Mouse (Mus musculus) c-Kit-positive CD71-positive TER-119-negative erythroid progenitor cells, embryonic 14.5 days (primary cell): Measurements from ENCODE around the gene Samd4.
A peak's percentile ranks its signal among the peaks of the same experiment; 100 is the strongest.

Source experiments
- DNase-seq: peaks from one replicate; pipeline ENCODE4 v3.0.0-alpha.2; 2013; ENCODE audit warnings: low read depth

The Samd4 gene

DNA sequence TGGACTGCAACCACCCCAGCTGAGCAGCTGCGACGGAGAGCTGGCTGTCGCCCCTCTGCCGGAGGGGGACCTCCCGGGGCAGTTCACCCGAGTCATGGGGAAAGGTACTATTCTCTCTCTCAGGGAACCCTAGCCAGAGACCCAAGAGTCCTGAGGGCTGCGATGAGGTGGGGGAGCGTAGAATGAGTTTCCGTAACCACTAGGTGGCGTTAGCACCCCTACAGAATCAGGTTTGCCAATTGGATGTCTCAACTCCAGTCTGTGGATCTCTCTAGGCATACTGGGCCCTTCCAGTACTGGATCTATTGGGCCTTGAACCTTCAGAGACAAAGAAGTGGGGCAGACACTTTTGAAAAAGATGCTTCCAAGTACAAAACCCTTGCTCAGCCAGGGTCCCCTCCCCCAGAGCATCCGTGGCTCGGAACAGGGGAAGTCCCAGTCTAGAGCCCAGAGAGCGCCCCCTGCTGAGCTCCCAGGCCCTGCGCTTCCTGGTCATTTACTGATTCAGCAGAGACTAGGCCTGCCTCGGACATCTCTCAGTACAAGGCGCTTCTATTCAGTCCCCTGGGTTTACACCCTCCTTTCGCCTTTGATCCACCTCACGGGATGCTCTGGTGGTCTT lies 191.5 kb downstream of the Samd4 start:
- no peak for DNase-seq

DNA sequence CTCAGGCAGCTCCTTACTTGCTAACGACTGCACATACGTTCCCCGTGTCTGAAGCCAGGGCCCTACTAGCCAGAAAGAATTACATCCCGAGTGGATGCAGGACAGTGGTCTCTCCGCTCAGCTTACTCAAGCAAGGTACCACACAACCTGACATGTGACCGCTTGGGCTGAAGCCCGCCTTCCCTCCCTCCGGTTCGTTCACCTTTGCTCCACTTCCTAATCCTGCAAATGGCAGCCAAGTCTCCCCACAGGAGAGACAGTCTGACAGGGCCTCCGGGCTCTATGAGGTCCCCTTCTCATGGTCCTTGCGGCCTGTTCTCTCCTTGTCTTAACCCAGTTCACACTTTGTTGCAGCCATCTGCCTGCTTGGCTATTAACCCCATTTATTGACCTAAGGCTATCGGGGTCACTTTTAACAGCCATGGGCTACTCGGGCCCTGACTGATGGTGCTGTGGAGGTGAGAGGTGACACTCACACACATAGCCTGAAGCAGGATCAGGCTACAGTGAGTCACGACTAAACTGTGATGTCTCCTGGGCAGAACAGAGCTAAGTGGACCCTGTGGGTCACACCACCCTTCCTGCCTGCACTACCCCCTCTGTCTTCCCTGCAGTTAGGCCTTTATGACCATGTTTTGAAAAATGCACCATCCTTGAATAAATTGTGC lies 192.5 kb downstream of the Samd4 start:
- DNase-seq: no peak

DNA sequence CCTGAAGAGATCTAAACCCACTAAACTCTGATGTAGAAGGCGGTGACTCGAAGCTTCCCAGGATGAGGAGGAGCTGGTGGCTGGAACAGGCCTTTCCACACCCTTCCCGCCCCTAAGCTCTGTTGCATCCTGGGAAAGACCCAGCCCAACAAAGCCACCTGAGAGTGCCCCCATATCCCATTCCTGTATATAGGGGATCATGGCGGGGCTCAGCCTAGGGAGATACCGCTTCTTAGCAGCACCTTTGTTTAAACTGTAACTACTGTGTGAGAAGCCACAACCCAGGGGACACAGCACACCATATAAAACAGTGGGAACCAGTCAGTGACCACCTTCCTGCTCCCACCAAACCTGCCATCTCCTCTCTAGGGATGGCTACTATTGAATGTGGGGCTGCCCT lies 193.2 kb downstream of the Samd4 start:
- no peak for DNase-seq

DNA sequence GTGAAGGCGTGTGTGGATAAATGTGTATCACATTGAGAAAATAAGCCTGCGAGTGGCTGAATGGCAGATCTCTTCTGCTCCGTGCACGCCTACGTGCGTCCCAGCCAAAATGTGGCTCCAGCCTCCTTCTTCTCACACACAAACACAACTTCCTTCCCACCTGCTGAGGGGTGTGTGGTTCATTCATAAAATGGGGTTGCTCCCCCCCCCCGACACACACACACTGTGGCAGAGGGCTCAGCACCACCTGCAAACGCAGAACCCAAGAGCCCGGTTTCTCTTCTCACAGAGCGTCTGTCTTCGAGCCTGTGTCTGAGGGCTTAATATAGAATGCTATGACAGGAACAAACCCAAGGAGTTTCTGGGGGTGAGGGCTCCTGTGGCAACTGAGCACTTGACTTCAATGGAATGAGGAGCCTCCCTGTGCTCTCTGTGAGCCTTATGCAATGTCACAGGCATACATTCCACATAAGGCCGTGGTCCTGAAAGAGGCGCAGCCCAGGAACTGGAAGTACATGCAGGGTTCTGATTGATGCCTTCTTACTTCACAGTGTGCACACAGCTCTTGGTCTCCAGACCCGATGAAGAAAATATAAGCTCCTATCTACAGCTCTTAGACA lies 194.4 kb downstream of the Samd4 start:
- DNase-seq: no peak

DNA sequence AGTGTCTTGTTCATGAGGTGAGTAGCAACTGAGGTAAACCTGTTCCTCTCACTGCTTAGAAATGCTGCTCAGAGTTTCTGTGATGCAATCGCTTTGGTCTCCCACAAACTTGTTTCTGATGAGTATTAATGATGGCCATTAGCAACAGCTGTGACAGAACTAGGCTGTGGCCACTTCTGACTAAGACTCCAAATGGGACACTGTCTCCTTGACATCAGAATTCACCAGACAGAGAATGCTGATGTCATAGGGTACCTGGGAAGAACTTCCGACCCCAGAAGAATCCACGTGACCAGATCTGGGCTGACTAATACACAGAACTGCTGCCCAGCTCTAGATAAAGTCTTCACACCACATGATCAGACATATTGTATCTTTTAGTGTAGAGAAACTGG lies 194.9 kb downstream of the Samd4 start:
- DNase-seq: no peak

DNA sequence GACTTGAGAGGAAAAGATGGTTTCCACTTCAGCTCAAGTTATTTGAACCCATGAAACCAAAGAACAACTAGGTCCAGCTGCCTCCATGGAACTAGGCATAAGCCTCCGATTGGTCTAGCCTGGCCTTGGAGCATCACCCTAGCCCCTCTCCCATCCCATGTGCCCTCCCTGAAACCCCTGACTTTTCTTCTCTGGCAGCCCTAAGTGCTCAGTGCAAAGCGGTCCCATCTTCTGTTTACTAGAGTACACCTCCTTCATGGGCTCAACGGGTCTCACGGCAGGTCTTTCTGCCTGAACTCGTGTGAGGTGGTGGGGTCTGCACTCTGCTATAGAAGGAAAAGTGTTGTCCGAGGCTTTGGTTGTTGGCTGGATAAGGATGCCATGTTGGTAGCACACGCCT lies 197.3 kb downstream of the Samd4 start:
- no peak for DNase-seq

DNA sequence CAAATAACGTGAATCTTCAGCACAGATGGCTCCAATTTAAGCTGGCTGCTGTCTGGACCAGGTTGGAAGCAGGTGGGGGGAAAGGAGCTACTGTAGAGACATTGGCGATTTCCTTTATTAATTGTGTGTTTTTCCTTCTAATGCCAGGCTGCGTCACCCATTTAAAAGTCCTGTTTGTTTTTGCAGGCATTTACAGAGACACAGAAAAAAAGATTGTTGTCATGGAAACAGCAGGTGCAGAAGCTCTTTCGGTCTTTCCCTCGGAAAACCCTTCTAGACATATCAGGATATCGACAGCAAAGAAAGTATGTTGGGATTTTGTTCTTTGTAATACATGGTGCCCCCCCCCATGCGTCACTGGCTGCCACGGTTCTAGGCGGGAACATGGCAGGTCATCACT lies 200.7 kb downstream of the Samd4 start:
- DNase-seq: no peak

DNA sequence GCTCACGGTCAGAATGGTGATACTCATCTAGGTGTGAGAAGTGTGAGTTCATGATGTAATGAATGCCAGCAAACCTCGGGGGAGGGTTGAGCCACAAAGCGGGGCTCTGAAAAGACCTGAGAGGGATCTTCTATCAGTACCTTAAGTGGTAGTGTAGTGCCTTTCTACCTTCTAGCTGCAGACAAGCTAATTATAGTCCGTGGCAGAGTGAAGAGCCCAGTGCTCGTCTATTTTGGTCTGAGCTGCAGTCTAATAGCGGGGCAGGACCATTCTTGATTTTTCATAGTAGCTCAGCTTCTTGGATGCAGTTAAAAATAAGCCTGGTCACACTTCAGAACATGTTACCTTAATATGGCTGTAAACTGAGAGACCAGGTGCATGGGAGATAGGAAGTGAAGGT lies 201.2 kb downstream of the Samd4 start:
- no peak for DNase-seq

DNA sequence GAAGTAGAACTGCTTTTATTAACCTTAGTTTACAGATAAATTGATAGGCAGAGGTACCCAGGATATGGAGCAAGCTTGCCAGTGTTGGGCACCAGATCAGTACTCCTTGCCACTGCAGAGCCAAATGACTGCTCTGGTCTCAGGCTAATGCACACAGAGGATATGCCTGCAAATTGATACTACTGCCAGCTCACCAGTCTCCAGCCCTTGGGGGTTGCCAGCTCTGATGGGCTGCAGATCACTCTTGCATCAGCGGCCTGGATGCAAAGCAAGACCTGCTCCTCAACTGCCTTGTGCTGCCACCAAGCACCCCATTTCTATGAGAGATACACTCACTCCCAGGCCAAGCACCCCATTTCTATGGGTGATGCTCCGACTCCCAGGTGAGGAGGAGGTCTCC lies 202.0 kb downstream of the Samd4 start:
- DNase-seq: no peak

DNA sequence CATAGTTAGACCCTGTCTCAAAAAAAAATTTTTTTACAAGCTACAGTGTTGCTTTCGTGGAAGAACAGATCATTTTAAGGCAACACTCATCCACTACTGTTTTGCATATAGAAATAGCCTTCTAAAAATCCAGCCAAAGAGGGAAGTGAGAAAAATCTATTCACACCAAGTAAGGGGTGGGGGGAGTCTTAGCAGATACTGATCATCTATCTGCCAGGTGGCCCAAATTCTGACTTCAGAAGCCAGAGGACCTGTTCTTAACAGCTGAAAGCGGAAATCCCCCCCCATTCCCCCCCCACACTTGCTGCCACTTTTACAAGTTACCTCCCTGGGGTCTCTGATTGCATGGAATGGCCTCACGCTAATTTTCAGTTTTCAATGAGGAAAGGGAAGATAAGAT lies 203.5 kb downstream of the Samd4 start:
- DNase-seq: no peak

DNA sequence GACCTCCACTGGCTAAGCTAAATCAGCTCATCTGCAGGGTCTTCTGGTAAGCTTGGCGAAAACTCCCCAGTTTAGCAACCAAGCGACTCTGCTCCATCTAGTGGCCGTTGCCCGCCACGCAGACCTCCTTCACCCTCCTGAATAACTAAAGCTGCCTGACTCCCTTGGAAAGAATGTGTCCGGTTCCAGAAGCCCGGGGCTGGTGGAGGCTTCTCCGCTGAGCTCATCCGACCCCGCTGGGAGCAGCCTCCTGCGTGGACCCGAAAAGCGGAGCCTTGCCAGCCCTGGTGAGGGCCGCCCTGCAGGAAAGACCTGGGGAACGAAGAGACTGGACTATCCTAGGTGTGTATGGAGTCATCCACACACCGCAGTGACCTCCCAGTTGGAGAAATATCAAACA lies 204.1 kb downstream of the Samd4 start:
- peak; percentile 46 for DNase-seq

DNA sequence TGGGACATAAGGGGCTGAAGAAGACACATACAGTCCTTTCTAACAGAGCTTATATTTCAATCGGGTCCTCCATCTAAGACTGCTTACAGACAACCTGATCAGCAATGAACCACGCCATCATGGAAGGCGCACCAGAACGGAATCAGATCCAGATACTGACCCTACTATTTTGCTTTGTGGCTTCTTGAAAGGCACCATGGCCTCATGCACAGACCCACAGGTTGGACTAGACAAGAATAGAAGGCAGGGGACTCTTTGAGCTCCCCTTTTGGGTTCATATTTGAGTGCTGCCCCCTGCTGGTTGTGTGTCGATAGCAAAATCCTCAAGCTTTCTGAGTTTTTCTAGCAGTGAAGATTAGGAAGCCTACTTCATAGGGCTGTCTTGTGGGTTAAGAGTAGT lies 204.5 kb downstream of the Samd4 start:
- DNase-seq: peak; percentile 72

DNA sequence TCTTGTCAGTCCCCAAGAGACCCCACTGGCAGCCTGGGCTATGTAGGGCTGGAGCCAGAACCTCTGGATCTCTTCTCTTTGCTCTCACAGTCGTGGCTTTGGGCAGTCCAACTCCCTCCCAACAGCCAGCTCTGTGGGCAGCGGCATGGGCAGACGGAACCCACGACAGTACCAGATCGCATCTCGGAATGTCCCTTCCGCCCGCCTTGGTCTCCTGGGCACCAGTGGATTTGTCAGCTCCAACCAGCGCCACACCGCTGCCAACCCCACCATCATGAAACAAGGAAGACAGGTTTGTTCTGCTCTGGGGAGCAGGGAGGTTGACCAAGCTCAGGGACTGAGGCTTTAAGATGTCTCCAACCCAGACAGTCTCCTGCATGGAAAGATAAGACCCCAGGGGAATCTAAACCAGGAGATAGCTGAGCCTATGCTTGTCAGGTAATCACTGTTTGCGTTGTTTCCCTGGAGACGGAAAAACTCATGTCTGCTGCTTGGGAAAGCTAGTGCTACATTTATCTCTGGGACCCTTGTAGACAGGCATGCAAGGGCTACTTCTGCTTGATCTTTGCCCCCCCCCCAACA lies 205.1 kb downstream of the Samd4 start:
- DNase-seq: no peak

DNA sequence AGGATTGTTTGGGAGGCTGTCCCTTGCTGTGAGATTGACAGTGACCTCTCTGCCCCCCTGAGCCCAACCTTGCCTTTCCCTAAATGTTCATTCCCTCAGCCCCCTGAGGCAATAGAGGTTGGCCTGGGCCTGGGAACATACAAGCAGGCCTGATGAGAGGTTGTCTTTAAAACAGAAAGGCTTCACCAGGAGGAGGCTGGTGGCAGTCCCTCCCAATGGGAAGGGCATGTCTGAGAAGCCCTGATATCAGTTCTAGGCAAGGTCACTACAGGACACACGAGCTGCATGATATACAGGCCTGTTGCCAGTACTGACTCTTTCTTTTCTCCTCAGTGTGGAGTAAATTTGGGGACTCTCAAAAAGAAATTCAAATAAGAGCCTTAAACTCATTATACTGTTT lies 205.7 kb downstream of the Samd4 start:
- DNase-seq: no peak

DNA sequence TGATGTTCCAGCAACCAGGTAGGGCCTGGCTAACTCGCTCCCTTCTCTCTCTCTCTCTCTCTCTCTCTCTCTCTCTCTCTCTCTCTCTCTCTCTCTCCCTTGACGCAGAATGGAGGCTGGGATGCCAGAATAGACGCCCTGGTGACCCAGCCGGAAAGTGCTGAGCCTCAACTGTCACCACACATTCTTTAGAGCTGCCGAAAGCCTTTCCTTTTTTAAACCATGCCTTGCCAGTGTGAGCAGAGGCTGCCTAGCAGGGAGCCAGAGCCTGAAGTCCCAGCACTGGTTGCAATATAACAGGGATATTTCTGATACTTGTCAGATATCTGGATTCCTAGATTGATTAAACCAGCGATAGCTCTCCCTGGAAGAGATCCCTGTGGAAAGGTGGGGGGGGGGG lies 206.5 kb downstream of the Samd4 start:
- no peak for DNase-seq

DNA sequence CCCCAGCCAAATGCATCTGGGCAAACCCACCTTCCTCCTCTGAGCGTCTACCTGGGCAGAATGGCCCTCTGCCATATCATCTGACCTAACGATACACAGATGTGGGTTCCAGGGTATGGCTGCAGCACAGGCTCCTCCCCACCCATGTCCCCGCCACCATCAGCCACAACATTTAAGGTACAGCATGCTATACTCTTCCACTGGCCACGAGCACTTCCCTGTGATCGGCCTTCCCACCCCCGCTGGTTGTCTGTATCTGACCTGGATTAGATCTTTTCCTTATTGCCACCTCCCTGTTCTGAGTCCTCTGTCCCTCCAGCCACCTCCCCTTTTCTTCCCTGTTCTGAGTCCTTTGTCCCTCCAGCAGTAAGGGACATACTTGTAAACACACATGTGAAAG lies 209.3 kb downstream of the Samd4 start:
- DNase-seq: no peak

DNA sequence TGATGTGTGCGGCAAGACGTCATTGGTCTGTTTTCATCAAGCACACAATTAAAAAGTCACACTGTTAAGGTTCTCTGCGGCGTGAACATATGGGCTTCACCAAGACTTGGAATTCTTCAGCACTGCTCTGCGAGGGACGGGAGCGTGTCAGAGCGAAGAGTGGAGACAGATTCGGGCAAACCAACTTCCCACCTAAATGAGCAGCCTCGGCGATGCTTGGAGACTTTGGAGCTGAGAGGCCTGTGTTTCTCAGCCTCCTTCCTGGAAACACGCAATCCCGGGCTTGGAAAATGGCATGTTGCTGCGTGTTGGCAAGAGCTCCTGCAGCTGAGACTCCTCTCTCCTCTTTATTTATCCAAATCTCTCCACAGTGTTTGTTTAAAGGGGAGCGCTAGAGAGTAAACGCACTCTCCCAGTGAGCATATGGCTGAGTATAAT lies 210.7 kb downstream of the Samd4 start:
- no peak for DNase-seq

DNA sequence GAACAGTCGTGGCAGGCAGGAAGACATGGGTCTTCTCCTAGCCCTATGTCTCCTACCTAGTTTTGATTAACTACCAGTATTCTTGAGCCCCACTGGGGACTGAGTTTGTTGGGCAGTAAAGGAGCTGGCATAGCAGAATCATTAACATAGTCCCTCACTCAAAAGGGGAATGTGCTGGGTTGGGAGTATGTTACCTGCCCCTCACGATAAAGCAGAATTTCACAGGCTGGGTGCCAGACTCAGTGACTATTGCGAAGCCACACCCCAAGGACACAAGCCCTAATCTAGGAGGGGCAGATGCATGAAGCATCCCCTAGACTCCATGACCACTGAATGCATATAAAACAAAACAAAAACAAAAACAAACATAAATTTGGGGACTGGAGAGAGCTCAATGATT lies 212.4 kb downstream of the Samd4 start:
- DNase-seq: no peak

DNA sequence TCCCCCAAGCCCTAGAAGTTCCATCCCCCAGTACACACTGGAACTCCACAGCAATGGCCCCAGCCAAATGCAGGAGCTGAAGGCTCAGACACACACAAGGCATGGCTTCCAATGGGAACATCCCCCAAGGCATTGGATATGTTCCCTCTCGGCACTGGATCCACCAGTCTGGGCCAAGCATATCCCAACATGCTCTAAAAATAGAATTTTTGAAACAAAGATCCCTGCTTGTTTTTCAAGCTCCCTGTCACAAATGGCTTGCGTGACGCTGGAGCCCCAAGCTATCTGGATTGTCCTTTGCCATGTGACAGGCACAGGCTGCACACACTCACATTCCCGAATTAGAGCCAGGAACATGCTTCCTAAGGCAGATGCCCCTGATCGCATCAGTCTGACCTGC lies 213.7 kb downstream of the Samd4 start:
- no peak for DNase-seq

DNA sequence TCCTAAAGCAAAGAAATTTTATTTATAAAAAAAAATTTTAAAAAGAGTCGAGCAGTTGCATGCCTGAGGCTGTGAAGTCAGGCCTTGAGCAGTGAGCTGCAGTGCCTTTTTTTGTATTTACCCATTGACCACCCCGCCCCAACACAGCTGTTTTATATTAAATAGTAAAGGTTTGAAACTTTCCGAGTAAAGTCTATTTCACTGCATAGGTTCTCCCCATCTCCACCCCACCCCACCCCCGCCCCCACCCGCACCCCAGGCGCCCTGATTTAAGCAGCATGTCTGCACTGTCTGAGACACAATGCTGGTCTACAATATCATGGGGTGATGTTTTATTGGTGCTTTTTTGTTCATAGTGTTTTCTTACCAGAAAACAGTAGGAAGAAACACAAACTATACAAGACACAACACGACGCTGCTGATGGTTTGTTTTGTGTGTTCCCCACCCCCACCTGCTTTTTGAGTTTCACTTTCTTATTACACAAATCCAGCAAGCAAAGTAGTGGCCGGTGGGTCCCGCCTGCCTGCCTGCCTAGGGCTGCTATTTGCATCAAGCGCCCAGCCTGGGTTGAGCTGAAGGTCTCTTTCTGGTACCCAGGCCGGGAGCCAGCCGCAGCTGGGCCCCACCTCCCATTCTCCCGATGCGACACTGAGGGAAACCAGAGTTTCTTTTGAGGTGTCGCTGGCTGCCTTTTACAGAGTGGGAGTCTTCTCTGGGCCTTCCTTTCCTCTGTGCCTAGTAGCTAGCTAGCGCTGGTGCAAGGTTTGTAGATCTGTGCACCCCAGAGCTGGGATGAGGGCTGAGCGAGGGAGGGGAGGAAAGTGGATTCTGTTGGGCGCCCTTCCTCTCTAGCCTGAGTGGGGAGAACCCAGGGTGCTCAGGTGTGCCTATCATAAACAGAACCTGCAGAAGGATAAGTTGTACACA lies 221.9 kb downstream of the Samd4 start:
- DNase-seq: no peak

DNA sequence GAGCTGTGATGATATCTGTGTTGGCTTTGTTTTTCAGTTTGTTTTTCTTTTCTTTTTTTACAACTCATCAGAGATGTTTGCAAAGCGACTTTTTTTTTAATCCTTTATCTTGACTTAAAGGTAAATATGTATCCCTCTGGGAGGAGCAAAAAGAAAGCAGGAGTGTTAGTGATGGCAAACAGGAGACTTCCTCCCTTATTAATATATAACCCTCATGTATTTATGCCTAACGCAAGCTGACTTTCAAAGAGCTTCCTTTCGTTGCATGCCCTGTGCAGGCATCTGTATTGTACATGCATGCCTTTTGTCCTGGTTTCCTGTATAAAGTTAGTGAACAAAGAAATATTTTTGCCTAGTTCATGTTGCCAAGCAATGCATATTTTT lies 222.5 kb downstream of the Samd4 start:
- DNase-seq: no peak

DNA sequence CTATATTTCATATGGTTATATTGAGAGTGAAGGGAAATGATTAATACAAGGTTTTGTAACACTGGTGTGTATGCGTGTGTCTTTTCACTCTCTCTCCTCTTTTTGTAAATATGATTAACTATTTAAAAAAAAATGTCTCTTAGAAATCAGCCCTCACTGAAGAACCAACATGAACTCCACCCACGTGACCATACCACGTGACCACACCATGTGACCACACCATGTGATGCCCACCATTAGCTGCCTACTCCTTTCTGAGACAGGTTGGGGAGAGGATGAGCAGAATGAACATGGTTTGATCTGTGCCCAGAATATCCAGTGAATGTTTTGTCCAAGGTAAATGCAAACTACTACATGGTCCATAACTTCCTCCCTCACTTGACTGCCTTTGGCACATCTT lies 223.1 kb downstream of the Samd4 start:
- no peak for DNase-seq
